Mouse (Mus musculus): ENCODE data around the gene Rif1.

- no peak for TF ChIP-seq CTCF (IDR thresholded peaks at IDR 0.05; ENCODE audit: low read depth, low read length)
- no peak for TF ChIP-seq POLR2A (IDR thresholded peaks at IDR 0.05; ENCODE audit: extremely low read depth, insufficient read depth, low read length)
These were observed 41.5 kb downstream of the Rif1 start for GRCm38 (mm10) chr2:52114086-52114485.
